Mouse (Mus musculus) embryonic facial prominence, embryonic 10.5 days (tissue): ENCODE results near the gene Ccdc150. TPM values are rescaled to one million over a fixed set of nuclear protein-coding genes. Genes with fewer than 3 reads are reported as not detected.
A peak's percentile ranks its signal among the peaks of the same experiment; 100 is the strongest.

Source experiments
- DNase-seq: peaks from one replicate; pipeline ENCODE4 v3.0.0-alpha.2; 2017; ENCODE audit warnings: low spot score
- H3K27ac ChIP-seq: fragments of 300-500 bp; sonication (generic); replicated peaks from 2 replicates; pipeline ENCODE4 v1.5.1; 2016; ENCODE audit warnings: mild to moderate bottlenecking
- H3K27me3 ChIP-seq: fragments of 300-500 bp; sonication (generic); replicated peaks from 2 replicates; pipeline ENCODE4 v1.6.1; 2016; ENCODE audit warnings: low read depth, mild to moderate bottlenecking; ENCODE audit not compliant: poor library complexity, severe bottlenecking
- H3K36me3 ChIP-seq: fragments of 300-500 bp; sonication (generic); replicated peaks from 2 replicates; pipeline ENCODE4 v1.6.1; 2016; ENCODE audit warnings: mild to moderate bottlenecking, moderate library complexity
- H3K4me1 ChIP-seq: fragments of 300-500 bp; sonication (generic); 2 replicates; pipeline ENCODE4 v1.6.1; 2016
- H3K4me3 ChIP-seq: fragments of 300-500 bp; sonication (generic); 2 replicates; pipeline ENCODE4 v1.5.1; 2016; ENCODE audit warnings: mild to moderate bottlenecking, moderate library complexity
- H3K9me3 ChIP-seq: fragments of 300-500 bp; sonication (generic); 2 replicates; pipeline ENCODE4 v1.6.1; 2016; ENCODE audit warnings: mild to moderate bottlenecking
- WGBS: fragments of 180-500 bp; shearing (Covaris S2); methylation state at CpG from one replicate; pipeline ENCODE4 v1.1.7; 2016; 5-methylcytosine and 5-hydroxymethylcytosine counted together
- polyA plus RNA-seq: library from polyadenylated mRNA; unstranded; fragments of >200 nt; fragmentation: Nextera tagmentation; extraction: Ambion mirVana; gene quantifications from 2 replicates; pipeline ENCODE4 v1.2.1, GENCODE M21; 2016

Ccdc150 gene
- polyA plus RNA-seq, 1 experiment from 2014 or later = 1.3 TPM

DNA sequence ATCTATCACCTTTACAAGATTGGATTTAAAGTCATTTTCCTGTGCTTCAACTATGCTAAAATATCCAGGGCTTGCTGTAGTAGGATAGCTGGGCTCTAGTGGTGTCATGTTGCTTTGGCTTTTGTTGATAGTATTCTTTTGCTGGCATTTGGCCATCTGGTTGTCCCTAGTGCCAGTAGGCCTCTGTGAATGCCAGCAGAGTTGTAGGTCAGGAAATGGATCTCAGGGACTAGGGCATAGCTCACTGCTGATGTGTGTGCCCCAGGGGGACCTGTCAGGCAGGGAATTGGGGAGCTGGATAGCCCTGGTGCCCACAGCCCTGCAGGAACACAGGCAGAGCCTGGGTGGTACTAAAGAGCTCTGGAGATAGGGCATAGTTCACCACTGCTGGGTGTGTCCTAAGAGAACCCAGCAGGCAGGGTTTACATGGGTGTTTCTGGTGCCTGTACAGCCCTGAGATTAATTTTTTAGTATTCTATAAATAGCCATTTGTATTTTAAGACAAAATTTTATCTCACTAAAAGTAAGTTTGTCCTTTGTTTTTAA is 127.1 kb downstream of the Ccdc150 start:
- Histone ChIP-seq H3K4me1 (peaks cover 6% of the 10 kb centered on the region; the same call in 1 of the 2 replicates), H3K9me3 (0 out of 2 replicates have a peak, but pooled peaks cover 3% of the 10 kb centered on the region), H3K27me3 (no peaks in the 10 kb centered on the region), H3K4me3 (no peak overlapping the region), H3K36me3 (peaks cover 9% of the 10 kb centered on the region; the same call in 1 of the 2 replicates), H3K27ac (no peak overlapping the region)
- DNase-seq = no peak

DNA sequence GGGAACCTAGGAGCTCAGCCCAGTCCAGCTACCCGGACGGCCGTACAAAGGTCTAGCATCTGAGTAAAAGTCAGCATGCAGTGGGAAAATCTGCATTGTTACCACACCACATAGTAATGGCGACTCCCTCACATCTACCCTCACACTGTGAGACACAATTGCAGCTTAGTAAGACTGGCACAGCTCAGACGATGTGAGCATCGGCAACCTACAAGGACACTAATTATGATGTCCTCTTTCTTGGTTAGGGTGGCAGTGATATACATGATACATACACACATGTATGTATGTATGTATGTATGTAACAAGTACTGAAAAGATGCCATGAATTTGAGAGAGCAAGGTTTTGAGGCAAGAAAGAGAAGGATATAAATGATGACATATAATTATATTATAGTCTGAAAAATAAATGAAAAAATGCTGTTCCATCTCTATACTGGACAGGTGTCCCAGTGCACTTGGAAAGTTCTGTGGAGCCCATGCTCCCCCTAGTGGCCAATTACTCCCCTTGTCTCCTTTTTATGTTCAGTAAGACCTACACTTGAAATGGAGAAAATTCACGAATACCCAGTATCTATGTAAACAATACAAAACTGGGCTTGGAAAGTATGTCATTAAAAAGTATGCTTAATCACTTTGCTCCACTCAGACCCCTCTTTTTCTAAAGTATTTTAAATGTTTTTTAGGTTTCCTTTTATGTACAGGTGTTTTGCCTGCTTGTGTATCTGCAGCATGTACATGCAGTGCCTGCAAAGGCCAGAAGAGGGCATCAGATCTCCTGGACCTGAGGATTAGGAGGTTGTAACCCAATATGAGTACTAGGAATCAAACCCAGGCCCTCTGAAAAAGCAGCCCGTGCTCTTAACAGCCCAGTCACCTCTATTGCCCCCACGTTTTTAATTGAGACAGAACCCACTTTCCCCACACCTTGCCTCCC is 130.8 kb downstream of the Ccdc150 start:
- H3K4me1 ChIP-seq = no peaks in the 10 kb centered on the region
- H3K9me3 ChIP-seq = 0 out of 2 replicates have a peak, but pooled peaks cover 3% of the 10 kb centered on the region
- H3K27ac ChIP-seq = no peak overlapping the region
- H3K27me3 ChIP-seq = no peaks in the 10 kb centered on the region
- peaks cover 14% of the 10 kb centered on the region; the same call in 1 of the 2 replicates for H3K36me3 ChIP-seq
- 91% methylated on average over 9 of the region's 9 CpGs for WGBS
- peak; percentile 56 for DNase-seq
- H3K4me3 ChIP-seq = no peak overlapping the region

DNA sequence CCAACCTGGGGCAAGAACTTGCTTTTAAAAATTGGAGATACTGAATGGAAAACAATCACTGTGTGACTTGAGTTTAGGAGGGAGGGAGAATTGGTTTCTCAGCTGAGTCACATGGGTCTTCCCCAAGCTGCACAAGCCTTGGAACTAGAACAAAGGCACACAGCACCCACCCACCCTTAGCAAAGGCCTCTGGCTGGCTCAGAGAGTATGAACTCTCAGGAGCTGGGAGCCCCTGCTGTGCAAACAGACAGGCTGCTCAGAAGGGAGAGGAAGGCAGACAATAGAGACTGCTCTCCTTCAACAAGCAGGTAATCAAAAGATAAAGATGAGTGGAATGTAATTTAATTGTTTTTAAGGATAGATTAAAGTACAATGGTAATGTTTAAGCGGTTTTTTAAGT is 133.7 kb downstream of the Ccdc150 start:
- Histone ChIP-seq H3K4me1 (no peaks in the 10 kb centered on the region), H3K27me3 (no peaks in the 10 kb centered on the region), H3K4me3 (no peak overlapping the region), H3K9me3 (0 out of 2 replicates have a peak, but pooled peaks cover 3% of the 10 kb centered on the region), H3K27ac (no peak overlapping the region), H3K36me3 (peaks cover 21% of the 10 kb centered on the region)
- no peak for DNase-seq
- 19% methylated on average over 1 of the region's 1 CpGs for WGBS

- no peaks in the 10 kb centered on the region for H3K27me3 ChIP-seq
- no peaks in the 10 kb centered on the region for H3K9me3 ChIP-seq
- H3K27ac ChIP-seq = no peak overlapping the region
- no peaks in the 10 kb centered on the region for H3K4me1 ChIP-seq
- peaks cover 80% of the 10 kb centered on the region for H3K36me3 ChIP-seq
- no peak overlapping the region for H3K4me3 ChIP-seq
- DNase-seq = no peak
Observed at GRCm38 (mm10) chr1:54402736-54403135, 152.3 kb downstream of the Ccdc150 start.

Other genes starting within 250 kb of the Ccdc150 start
- gene Hecw2, start 55.5 kb upstream of the Ccdc150 start, polyA plus RNA-seq = 3.9 and 4.0 TPM in 2 replicates
- 35.2 and 35.5 TPM in 2 replicates for gene Gtf3c3, start 188.3 kb downstream of the Ccdc150 start, polyA plus RNA-seq